Mouse (Mus musculus): Measurements from ENCODE around the gene Ylpm1. TPM values are rescaled to one million over a fixed set of nuclear protein-coding genes. Genes with fewer than 3 reads are reported as not detected.

The Ylpm1 gene
- total RNA-seq, 1 experiment from 2014 or later, result 63.3 TPM

Other genes starting within 250 kb of the Ylpm1 start
- 42.3 and 51.3 TPM in 2 replicates for gene Npc2, start 223.2 kb upstream of the Ylpm1 start, total RNA-seq (2017)
- 53.8 and 55.1 TPM in 2 replicates for gene Isca2, start 223.1 kb upstream of the Ylpm1 start, total RNA-seq (2017)
- 0.25 TPM in 1 of 2 replicates, not detected in the other for gene Ltbp2, start 119.8 kb upstream of the Ylpm1 start, total RNA-seq (2017)
- 98.3 and 119 TPM in 2 replicates for gene Fcf1, start 25.4 kb upstream of the Ylpm1 start, total RNA-seq (2017)
- 27.6 and 39.3 TPM in 2 replicates for gene Arel1, start 25.4 kb upstream of the Ylpm1 start, total RNA-seq (2017)
- 1.7 and 3.2 TPM in 2 replicates for gene Prox2, start 114.4 kb downstream of the Ylpm1 start, total RNA-seq (2017)
- 161 and 171 TPM in 2 replicates for gene Dlst, start 114.5 kb downstream of the Ylpm1 start, total RNA-seq (2017)
- not detected in 2 replicates for gene Rps6kl1, start 154.9 kb downstream of the Ylpm1 start, total RNA-seq (2017)
- gene Pgf, start 181.5 kb downstream of the Ylpm1 start, total RNA-seq (2017), result 0.63 and 0.84 TPM in 2 replicates
- gene Eif2b2, start 223.2 kb downstream of the Ylpm1 start, total RNA-seq (2017), result 79.2 and 94.9 TPM in 2 replicates

Measured in hematopoietic stem cell, adult 5-6 weeks (primary cell).